Mouse (Mus musculus): ENCODE results near the gene Ptms.

DNA sequence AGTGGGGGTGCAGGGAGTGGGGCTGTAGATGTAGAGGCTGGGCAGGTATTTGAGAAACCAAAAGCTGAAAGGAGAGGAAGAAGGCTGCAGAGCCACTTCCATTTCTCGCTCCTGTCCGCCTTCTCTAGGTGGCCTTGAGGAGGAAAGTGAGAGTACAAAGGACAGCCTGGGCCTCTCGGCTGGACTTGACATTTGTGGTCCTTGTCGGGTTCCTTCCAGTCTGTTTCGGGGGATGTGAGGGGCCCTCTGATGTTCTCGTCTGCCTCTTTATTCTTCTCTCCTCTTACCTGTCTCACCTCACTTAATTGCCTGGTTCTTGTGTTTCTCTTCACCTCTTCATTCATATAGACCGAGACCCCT lies 1.6 kb downstream of the Ptms start:
- TF ChIP-seq CTCF (conservative IDR thresholded peaks at IDR 0.05; ENCODE audit: low read length) (no peak), NANOG (IDR thresholded peaks at IDR 0.05; ENCODE audit: borderline replicate concordance, low read length) (no peak), POU5F1 (IDR thresholded peaks at IDR 0.05; ENCODE audit: borderline replicate concordance, low read length) (no peak)

Measured in E14TG2a.4 (cell line).